Mouse (Mus musculus) adrenal gland, postnatal 4 days (tissue): ENCODE results near the gene Olfr721-ps1. TPM values are rescaled to one million over a fixed set of nuclear protein-coding genes. Genes with fewer than 3 reads are reported as not detected.

Experiments used
- DNase-seq, 2 experiments: peaks; one replicate each; pipeline ENCODE4 v3.0.0; 2021 to 2022; ENCODE audit warnings: low spot score in 2 of 2, mixed read lengths in 2 of 2
- long read RNA-seq, 2 experiments: library from polyadenylated mRNA; stranded (forward); transcript quantifications; one replicate each; pipeline ENCODE4 v2.0.0; 2021
- total RNA-seq, 2 experiments: library from RNA; stranded (reverse); gene quantifications; 2 replicates each; pipeline ENCODE4 v1.2.3; 2021

Olfr721-ps1 gene
- not detected for total RNA-seq
- long read RNA-seq, experiment 1: 0 reads
- long read RNA-seq, experiment 2: 0 reads

DNA sequence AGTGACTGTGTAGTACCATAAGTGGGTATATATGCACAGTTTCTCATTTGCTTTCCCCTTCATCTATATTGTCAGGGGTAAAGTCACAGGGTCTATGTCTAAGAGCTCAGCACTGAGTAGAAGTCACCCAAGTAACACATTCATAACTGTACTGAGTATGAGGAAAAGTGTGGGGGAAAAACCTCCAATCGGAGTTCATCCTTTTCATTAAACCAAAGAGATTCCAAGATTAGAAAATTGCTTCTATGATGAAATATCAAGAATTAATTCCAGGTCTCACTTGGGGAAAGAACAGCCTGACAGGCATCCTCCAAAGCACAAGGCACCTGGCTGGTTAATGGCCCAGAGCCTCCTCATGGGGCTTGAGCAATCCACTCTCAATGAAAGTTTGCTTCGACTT, at the start of gene Olfr721-ps1:
Olfr721-ps1 (plus strand) TSS at position 301 of the 400 bp plus-strand sequence.
- no peak for DNase-seq

DNA sequence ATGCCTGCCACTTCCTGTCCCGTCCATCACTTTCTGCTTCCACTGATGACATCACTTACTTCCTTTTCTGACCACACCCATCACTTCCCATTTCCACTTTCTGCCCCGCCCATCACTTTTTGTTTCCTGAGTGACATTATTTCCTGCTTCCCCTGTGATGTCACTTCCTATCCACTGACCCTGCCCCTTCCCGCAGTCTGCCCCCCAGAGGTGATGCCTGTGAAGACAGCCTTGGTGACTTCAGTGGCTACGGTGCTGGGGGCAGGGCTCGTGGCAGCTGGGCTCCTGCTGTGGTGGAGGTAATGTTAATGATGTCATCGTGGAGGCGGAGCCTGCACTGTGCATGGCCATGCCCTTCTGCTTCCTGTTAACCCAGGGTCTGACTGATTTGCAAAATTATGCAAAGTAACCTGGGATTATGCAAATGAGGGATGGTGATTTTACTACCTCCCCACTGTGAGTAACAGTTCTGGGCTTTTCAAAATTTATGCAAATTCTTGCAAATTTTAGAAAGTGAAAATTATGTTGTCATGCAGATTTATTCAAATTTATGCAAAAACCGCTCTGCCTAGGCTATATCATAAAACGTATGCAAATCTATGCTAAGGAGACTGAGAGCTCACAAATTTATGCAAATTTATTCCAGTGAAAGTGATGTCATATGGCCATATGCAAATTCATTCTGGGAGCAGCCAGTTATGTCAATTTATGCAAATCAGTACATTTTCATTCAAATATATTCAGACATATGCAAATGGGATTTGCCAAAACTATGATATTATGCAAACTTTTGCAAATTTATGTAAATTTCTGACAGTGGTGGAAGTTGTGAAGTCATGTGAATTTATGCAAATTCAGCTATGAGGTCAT, 49.1 kb upstream of the Olfr721-ps1 start:
- no peak for DNase-seq

DNA sequence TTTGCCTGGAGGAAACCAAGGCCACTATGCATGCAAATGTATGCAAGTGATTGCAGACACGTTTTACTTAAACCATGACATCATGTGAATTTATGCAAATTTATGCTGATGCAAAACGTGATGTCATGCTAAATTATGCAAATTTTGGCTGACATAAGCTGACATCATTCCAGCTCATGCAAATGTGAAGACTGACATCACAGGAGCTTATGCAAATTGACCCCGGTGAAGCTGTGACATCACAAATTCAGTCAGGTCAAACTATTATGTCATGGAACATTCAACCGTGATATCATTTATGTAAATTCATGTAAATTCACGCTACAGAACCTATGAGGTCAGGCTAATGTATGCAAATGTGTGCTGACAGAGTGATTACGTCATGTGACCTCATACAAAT, 48.5 kb upstream of the Olfr721-ps1 start:
- DNase-seq: no peak

GRCm38 (mm10) chr14:14353081-14353732, 47.9 kb upstream of the Olfr721-ps1 start:
- no peak for DNase-seq

DNA sequence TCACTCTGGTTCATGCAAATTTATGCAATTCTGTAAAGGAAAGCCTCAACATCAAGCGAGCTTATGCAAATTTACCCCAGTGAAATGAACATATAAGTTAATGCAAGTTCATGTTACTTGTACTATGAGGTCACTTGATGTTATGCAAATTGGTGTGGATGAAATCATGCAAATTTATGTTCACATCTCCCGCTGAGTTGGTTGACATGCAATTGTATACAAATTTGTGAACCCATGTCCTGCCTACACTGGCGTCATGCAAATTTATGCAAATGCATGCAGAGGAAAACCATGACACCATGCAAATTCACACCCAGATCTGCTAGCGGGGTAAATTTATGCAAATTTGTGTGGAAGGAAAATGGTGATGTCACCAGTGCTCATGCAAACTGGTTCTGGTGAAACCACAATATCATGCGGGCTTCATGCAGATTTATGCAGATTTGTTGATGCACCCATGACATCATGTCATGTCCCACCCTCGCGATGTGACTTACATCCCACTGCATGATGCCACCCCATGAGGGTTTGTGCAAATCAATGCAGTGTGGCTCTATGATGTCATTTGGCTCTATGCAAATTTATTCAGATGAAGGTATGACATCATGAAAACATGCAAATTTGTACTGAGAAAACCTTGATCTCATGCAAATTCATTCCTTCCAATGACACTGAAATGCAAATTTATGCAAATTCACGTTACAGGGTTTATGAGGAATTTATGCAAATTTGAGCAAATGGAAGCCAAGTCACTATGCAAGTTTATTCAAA, 47.2 kb upstream of the Olfr721-ps1 start:
- no peak for DNase-seq

GRCm38 (mm10) chr14:14354511-14355359, 46.4 kb upstream of the Olfr721-ps1 start:
- DNase-seq: no peak

DNA sequence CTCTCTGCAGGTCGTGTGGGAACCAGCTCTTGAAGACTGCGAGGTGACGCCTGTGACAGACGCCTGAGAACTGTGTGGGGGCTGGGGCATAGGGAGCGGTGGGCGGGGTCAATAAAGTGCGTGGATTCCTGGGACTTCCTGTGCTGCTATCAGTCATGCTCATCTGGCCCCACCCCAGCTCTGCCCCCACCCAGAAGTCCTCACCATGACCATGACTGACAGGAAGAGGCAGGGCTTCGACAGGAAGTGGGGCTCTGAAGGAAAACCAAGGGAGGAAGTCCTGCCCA, 45.8 kb upstream of the Olfr721-ps1 start:
- no peak for DNase-seq

DNA sequence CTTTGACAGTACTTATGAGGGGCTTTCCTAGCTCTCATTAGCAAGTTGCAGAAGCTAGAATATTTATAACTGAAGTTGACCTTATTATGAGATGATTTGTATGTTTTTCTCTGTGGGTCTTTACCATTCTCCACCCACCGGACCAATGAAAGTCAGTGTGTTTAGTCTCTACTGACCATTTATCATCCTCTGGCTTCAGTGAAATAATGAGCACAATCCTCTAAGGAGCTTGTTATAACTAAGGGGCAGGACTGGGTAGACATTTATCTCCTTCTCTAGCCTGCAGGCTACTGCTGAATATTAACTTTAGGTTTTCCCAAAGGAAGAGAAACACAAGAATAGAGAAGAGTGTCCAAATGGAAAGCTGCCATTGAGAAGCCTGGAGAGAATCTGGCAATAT, 5.6 kb upstream of the Olfr721-ps1 start:
- DNase-seq: no peak

- DNase-seq: no peak
Observed at GRCm38 (mm10) chr14:14436078-14436658, 35.1 kb downstream of the Olfr721-ps1 start.

Other genes with a start within 250 kb of the Olfr721-ps1 start
- not detected for gene Olfr720, start 214.5 kb upstream of the Olfr721-ps1 start, total RNA-seq
- gene Olfr31, start 78.5 kb upstream of the Olfr721-ps1 start, total RNA-seq: not detected
- gene Il3ra, start 55.0 kb upstream of the Olfr721-ps1 start, total RNA-seq: 10 to 100 TPM; 20.1 to 22.3 TPM